Mouse (Mus musculus) layer of hippocampus, postnatal 14 days (tissue): Measurements from ENCODE around the gene Commd1. TPM values are rescaled to one million over a fixed set of nuclear protein-coding genes. Genes with fewer than 3 reads are reported as not detected.

Experiments used
- DNase-seq, 2 experiments: peaks; one replicate each; pipeline ENCODE4 v3.0.0; 2021 to 2022; ENCODE audit warnings: low spot score in 2 of 2, mixed read lengths in 1 of 2
- total RNA-seq, 2 experiments: library from RNA; stranded (reverse); gene quantifications; 2 replicates each; pipeline ENCODE4 v1.2.3; 2021

Commd1 gene
- total RNA-seq, 2 experiments from 2014 or later: 54.8 to 61.3 TPM

DNA sequence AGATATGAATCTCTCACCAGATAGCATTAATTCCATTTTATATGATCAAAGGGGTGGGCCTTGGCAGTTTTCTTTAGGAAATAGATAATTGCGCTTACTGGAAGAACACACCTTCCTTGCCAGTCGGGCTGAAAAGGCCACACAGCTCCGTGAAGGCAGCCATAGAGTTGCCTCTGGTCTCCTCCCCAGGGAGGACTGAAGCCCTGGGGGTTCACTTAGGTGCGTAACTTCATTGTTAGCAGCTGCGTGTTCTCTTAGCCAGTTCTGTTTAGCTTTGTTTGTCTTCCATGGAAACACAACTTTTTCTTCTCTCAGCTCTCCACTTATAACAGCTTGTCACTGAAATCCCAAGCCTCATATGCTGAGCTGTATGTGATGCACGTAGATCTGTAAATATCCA is 89.7 kb downstream of the Commd1 start:
- DNase-seq: no peak

DNA sequence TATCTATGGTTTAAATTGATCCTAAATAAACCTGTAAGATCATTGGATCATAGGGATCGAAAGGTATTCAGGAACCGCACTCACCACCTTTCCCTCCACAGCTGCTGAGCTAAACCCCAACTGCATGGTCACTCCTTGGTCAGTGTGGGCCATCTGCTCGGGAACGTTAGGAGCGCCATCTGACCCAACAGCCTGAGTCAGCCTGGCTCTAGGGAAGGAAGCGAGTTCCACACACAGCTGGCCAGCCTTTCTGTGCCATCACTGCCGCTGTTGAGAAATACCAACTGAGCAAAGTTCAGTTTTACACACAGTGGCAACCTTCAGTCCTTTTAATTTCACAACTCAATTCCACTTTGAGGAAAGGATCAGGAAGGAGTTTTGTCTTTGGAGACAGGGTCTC is 90.3 kb downstream of the Commd1 start:
- no peak for DNase-seq

DNA sequence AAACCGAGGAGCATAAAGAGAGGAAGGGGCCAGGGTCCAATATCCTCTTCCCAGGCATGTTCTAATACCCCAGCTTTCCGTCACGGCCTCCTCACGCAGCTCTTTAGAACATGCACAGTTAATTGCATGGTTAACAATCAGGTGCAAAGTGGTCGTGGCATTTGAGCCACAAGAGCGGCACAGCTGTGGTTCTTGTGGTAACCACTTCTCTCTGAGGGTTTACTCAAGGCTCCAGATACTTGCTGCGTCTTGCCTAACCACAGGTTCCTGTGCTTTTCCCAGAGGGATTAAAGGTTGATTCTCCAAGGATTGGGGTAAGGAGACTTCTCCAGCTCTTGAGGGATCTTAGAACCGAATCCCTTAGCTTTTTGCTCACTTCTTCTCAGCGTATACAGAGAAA is 90.9 kb downstream of the Commd1 start:
- no peak for DNase-seq

DNA sequence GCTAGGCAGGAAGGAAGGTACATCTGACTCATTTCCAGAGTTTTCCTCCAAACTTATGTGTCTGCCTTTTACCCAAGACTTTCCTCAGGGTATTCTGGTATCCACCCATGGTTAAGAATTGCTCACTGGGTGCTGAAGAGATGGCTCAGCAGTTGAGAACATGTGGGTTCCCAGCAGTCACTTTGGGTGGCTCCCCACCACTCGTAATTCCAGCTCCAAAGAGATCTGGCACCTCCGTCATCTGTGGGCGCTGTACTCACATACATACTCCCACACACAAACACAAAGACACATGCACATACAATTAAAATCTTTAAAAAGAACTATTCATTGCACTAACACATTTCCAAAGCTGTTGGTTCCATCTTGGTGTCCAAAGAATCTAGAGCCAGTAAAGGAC is 93.0 kb downstream of the Commd1 start:
- DNase-seq: peak in 1 of 2 experiments; percentile 37

DNA sequence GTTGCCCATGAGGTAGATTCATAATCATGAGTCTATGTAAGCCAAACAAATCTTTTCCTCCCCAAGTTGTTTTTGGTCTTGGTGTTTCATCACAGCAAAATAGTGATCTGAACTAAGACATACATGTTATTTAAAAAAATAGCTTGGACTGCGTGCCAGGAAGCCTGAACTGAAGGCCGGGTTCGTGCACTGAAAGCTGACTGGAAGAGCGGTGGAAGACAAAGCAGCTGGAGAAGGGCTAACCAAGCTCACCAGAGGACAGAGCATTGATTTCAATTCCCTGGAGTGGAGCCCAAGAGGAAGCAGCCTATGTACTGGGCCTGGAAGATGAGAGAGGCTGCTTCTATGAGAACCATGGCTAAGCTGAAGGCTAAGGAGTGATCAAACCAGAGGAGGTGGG is 95.2 kb downstream of the Commd1 start:
- no peak for DNase-seq

DNA sequence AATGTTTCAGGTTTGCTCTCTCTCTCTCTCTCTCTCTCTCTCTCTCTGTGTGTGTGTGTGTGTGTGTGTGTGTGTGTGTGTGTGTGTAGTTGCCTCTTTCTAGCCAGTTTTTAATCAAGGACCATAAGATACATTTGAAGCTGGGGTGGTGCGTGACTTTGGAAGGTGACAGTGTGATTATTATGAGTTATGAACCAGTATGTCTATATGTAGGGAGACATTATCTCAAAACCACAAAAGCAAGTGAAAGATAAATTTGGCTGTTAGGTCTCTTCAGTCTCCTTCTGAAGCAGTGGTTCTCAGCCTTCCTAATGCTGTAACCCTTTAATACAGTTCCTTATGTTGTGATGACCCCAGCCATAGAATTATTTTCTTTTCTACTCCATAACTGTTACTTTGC is 96.8 kb downstream of the Commd1 start:
- DNase-seq: no peak

DNA sequence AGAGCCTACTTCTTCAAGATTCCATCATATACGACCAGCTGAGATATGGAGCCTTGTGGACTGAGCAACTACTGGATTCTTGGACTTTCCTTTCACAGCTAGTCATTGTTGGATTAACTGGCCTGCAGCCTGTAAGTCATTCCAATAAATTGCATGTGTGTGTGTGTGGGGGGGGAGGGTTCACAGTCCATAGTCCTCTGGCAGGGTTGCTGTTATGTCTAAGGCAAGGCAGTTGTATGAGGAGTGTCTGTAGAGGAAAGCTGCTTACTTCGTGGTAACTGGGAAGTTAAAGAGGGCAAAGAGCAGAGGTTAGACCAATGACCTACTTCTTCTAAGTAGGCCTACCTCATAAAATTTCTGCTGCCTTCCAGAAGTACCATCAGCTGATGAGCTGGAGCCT is 98.5 kb downstream of the Commd1 start:
- no peak for DNase-seq

DNA sequence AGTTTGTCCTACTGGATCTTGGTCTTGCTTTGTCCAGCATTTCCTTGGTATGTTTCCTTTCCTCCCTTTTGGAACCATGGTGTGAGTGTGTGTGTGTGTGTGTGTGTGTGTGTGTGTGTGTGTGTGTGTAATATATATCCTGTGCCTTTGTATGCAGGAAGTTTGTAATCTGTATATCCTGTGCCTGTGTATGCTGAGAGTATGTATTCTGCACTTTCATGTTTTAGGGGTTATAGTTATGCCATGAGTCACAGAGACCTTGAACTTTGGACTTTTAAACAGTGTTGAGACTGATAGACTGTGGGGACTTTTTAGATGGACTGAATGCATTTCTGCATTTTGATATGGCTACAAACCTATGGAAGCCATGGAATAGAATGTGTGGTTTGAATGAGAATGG is 99.3 kb downstream of the Commd1 start:
- no peak for DNase-seq

DNA sequence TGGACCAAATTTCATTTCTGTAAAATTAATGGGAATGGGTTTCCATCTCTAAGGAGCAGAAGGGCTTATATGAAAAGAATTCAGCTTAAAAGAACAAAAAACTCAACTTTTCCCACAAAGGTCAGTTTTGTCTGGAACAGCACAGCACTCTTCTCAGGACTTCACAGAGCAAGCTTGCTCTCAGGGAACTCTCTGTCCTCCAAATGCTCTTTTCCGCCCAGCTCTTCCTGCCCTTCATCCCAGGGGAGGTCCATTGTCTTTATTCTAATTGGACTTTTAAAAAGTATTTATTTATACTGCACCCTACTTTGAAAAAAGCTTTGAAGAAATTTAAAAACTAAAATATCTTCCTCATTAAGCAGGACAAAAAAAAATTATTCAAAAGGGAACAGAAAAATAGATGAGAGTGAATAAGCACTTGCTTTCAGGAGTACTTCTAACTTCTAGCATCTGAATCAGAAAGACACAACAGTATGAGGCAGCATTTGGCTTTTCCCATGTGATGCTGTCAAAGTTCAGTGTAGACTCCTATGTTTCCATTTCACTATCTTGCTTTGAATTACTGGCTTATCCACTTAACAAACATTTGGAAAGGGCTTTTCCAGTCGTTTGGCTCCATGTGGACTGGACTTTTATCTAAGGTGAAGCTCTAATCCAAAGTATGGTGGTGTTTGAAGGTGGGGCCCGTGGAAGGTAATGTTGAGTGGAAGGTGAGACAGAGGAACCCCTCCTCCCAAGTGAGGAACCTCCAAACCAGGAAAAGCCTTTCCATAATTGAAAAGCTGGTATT is 101.6 kb downstream of the Commd1 start:
- no peak for DNase-seq

DNA sequence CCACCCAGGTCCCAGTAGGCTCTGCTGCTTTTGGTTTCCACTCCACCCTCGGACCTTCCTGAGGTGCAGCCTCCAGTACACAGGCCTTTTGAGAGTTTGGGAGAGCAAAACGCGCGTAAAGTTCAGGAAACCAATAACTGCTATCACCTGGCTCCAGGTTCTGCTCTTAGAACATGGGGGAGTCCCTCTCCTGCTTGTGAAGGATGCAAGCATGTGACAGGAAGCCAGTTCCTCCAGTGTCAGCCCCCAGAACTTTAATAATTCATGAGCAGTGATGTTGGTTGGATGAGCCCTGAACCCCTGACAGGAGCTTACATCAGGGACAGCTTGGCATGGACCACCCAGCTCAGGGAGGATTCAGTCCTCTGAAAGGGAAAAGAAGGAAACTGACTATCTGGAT is 102.5 kb downstream of the Commd1 start:
- DNase-seq: no peak

DNA sequence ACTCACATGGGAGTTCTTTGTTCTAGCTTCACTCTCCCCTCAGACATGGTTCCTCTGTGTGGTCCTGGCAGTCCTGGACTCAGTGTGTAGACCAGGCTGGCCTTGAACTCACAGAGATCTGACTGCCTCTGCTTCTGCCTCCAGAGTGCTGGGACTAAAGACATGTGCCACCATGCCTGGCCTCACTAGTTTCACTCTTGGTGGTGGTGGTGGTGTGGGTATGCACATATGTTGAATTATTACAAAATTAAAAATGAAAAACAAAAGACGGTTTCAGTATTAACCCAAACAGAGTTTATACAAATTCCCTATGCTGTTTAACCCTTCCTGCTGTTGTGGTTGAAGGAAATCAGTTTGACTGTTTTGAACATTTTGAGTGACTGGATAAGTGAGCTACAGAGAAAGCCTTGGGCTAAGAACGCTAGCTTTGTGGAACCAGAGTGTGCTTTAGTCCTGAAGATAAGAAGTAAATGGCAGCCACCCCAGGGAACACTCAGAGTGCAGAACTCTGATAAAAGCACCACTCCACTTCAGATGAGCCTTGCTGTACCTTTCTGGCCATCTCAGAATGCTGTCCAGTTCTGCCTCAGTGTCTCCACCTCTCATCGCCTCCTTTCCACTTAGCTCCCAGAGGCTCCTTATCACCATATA is 105.4 kb downstream of the Commd1 start:
- DNase-seq: no peak

DNA sequence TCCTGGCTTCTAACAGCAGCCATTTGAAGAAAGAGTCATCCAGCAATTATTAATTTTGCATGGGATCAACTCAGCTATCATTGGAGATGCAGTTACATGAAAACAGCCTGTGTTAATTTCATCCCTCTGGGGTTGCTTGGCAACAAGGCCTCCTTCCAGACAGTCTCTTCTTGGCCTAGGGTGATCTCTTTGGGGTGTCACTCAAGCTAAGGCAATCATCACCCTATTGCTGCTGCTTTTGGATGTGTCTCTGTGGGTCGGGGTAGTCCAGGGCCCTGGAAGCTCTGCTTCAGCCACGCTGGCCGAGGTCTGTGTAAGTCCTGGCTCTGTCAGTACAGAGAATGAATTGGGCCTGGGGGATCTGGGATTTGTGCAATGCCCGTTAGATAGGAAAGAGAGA is 106.9 kb downstream of the Commd1 start:
- DNase-seq: peak in 1 of 2 experiments; percentile 12

DNA sequence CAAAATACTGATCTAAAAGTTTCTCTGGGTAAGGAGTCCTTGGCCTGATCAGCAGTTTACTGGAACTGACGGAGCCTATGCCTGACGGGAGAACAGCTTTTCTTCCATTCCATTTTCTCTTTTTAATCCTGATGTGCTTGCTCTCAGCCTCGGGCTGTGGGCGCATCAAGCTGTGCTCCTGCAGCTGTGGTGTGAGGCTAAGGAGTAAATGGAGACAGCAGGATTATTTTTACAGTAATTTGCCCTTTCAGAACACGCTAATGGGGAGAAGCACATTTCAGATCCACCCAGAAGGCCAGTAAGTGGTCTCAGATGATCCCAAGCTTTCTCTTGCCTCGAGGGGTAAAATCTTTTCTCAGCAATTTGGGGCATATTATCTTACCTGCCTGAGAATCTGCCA is 107.4 kb downstream of the Commd1 start:
- DNase-seq: no peak

DNA sequence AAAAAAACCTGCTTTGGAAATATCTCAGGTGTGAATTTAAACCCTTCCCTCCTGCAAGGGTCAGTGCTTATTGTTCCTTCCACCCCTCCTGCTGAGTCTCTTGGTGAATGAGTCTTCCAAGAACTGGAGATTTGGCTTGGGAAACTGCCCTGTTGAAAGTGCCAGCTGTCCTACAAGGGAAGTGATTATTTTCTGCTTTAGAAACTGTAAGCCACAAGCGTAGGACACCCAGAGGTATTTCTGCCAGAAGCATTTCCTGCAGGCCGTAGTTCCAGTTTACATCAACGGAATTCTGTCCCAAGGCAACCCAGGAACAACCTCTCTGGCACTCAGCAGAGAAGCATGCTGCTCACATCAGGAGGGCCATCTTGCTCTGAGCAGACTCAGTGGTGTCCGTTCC is 108.8 kb downstream of the Commd1 start:
- DNase-seq: no peak

DNA sequence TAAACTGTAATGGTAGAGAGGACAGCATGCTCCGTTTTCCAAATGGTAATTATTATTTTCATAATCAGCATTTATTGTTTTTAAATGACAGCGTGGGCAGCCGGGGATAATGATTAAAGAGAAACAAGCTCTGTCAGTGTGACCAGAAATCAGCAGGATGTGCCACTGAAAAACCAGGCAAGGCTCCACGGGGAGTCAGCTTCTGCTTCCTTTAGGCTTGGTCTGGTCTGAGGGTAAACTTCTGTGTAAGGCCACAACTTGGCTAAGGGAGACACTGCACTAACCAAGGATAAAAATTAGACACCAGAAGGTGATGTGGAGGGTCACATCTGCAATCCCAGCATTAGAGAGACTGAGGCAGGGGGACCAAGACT is 109.9 kb downstream of the Commd1 start:
- DNase-seq: no peak

DNA sequence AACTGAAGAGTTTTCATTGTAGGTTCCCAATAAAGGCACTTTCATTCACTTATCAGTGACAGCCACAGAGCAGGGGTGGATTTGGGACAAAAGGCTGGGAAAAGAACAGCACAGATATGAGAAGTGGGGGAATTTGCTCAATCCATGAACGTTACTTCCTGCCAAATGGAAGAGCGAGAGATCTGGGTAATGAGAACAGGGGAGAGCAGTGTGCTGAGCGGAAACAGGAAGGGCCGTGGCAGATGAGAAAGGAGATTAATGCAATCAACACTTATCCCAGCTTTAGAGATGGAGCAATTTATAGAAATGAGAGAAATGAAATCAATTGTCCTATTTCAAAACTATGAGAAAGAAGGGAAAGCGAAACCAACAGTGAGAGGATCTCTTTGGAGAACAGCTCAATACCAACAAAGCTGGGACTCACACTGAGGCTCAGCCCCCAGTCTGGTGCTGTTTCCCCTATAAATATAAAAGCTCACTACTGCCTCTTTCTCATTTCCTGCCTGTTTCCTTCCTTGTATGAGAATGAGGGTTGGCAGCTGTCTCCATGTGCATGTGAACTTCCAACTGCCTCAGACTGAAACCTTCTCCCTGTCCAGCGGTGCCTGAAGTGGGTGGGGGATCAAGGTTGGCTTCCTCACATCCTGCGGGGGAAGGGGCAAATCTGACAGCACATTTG is 110.4 kb downstream of the Commd1 start:
- no peak for DNase-seq

DNA sequence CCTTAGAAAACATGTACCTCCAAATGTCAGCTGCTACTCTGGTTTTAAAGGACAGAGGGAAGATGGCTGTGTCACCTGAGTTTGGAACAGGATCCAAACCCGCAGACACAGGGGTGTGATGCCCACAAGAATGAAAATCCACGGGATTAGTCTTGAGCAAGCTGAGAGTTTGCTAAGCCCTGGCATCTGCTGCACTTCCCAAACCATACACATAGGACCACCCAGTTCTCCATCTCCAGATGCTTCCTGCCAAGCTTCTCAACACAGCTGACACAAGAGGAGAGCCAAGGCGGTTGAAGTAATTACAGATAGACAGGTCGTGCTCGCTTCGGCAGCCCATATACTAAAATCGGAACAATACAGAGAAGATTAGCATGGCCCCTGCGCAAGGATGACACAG is 113.6 kb downstream of the Commd1 start:
- DNase-seq: no peak

DNA sequence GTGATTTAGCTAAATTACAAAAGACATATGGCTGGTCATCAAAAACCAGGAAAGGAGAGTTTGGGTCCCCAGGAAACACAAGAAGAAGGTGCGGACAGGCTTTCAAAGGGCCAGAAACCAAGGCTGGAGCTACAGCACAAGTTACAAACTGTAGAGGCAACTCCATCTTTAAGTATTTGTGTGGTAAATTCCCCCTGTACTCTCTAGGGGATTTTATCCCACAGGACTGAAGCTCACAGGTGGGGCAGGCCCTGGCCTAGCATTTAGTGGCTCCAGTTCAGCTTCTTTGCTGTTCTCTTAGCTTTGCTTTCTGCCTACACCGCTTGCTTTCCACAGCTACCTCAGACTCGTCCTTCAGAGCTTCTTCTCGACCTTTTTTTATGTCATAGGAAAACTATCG is 114.5 kb downstream of the Commd1 start:
- DNase-seq: no peak

DNA sequence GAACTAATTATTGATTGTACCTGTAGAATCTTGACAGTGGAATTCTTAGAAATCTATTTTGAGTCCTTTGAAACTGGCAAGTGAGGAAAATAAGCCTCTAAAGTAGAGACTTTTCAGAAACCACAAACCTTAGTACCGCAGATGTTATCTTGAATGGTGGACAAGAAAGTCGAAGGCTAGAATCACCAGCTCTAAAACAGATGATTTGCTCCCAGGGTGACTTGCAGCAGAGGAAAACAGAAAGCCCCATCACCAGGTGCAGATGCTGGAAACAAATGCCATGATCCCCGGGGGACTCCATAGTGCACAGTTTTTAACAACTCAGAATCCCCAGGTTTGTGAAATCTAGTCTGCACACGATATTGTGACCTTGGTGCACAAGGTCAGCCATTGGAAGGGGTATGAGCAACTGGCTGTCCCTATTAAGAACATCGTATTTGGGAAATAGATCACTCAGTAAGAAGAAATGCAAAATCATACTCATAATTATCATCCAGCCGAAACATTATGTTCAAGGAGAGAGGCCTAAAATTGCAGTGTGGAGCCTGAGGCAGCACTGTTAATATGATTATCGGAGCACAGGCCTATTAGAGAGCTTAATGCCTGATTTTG is 116.4 kb downstream of the Commd1 start:
- DNase-seq: no peak

DNA sequence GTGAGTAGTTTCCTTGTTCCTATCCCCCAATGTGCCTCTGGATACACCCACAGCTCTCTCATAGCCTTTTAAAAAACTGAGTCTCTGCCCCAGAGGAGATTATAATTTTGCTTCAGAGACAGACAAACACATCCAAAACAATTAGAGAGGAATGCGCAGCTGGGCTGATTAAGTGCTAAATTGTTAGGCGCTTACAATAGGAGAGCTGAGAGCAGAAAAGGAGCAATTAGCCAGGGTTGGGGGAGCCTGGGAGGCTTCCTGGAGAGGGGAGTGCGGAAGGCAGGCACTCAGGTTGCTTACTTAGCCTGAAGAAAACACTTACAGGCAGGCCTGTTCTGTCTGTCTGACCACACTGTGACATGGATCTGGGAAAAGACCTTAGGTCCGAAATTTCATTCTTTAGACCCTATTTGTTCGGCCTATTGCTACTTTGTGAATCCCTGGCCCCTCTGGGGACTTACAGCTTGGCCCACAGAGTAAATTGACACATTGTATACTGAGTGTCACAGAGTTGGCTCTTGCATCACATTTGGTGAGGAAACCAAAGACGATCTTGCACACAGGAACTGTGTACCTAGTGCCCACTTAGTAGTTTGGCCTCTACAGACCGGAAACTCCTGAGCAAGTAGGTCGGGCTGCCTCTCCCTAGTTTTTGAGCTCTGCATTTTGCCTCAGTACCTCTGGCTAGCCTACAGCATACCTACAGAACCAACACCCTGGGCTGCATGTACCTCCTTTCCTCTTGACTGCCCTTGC is 117.7 kb downstream of the Commd1 start:
- DNase-seq: no peak

DNA sequence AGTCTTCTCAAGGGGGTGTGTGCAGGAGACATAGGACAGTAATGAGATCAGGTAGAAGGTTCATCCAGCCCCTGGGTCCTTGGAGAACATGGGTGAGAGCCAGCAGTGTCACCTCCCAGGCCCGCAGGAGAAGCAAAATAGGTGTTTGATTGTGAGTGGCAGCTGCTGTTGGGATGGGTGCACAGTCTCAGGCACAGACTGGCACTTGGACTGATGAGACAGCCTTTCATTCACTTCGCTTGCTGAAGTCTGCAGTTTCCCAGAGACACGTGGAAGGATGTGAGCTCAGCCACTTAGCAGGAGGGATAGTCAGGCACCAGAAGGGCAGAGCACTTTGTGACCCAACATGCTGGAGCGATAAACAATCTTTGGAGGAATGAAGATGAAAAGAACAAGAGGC is 118.6 kb downstream of the Commd1 start:
- DNase-seq: no peak
